Comparison of ENCODE assay signal across 11 mouse cellular contexts in genomic region chr1:25827436-25827835, GRCm38 (mm10). TPM values are rescaled to one million over a fixed set of nuclear protein-coding genes. Genes with fewer than 3 reads are reported as not detected.
DNase-seq lines count a peak whose midpoint lies in the region; ATAC-seq and TF ChIP-seq lines count a peak whose summit lies in the region.
"Had no signal": no experiment of that assay in that cellular context is flagged by ENCODE, and none has a peak within 500 bp of the region (broad histone marks: within the 10 kb centered on the region; RNA-seq: fewer than 3 reads in every experiment).

No protein-coding gene starts in this region.

- peak overlapping the region; percentile 57 for H3K4me2 ChIP-seq in hindbrain, postnatal 0 days (ENCODE audit: low read depth, low read length)
- H3K4me2 ChIP-seq: heart, embryonic 12.5 days had no signal

- H3K4me1 ChIP-seq in cortical plate, adult 2 months (ENCODE audit: control insufficient read depth, insufficient read depth, low read length) = peaks cover 1% of the 10 kb centered on the region; the same call in 1 of the 2 replicates
- H3K4me1 ChIP-seq in hindbrain, postnatal 0 days (ENCODE audit: insufficient read depth, low read length) = peaks cover 3% of the 10 kb centered on the region; the same call in 1 of the 2 replicates
- H3K4me1 ChIP-seq: heart, embryonic 12.5 days had no signal

- TF ChIP-seq POLR2A in cortical plate, adult 2 months (IDR thresholded peaks at IDR 0.05; ENCODE audit: extremely low read depth, insufficient read depth, low read length) = no peak

- peak overlapping the region; percentile 33 for H3K9ac ChIP-seq in hindbrain, postnatal 0 days (replicated peaks; ENCODE audit: low read length)
- H3K9ac ChIP-seq: heart, embryonic 12.5 days had no signal

- no peak for ATAC-seq in hindbrain, postnatal 0 days

- intact Hi-C loops in left cerebral cortex, postnatal 25 days (cut with DNase I) = loop anchor here (2.0 to 10.0 kb wide), 3 partner anchors 205 to 723 kb away; no protein-coding TSS in a partner anchor
- intact Hi-C loops in left cerebral cortex, postnatal 4 days (cut with DNase I) = loop anchor here (5.0 to 10.0 kb wide), 4 partner anchors 213 to 1460 kb away; no protein-coding TSS in a partner anchor

- 20% methylated on average over 9 of the region's 9 CpGs for WGBS in hindbrain, postnatal 0 days

- TF ChIP-seq CTCF in cortical plate, adult 2 months (IDR thresholded peaks at IDR 0.05; ENCODE audit: extremely low read depth, insufficient read depth, low read length) = no peak
- no peak for TF ChIP-seq CTCF in hindbrain, postnatal 0 days (IDR thresholded peaks at IDR 0.05; ENCODE audit: low read depth)

- H3K4me3 ChIP-seq in cortical plate, adult 2 months (ENCODE audit: insufficient read depth, low read length) = peak overlapping the region; percentile 96
- peak overlapping the region; percentile 75 for H3K4me3 ChIP-seq in hindbrain, postnatal 0 days (ENCODE audit: low read length)
- H3K4me3 ChIP-seq: heart, embryonic 12.5 days had no signal

- H3K27ac ChIP-seq in cortical plate, adult 2 months (ENCODE audit: insufficient read depth, low read length) = peak overlapping the region; percentile 36; the same call in 1 of the 2 replicates
- peak overlapping the region; percentile 64 for H3K27ac ChIP-seq in hindbrain, postnatal 0 days

- no peaks in the 10 kb centered on the region for H3K9me3 ChIP-seq in hindbrain, postnatal 0 days (ENCODE audit: low read length)
- H3K9me3 ChIP-seq: heart, embryonic 12.5 days had no signal

- DNase-seq in left cerebral cortex, postnatal 25 days (ENCODE audit: low spot score in 2 of 2) = peak; percentile 38 to 49
- no peak for DNase-seq in left cerebral cortex, postnatal 4 days
- DNase-seq in hindbrain, postnatal 0 days (ENCODE audit: low spot score) = peak; percentile 36
- peak; percentile 30 to 59 for DNase-seq in right cerebral cortex, postnatal 10 days (ENCODE audit: low spot score in 2 of 2)
- DNase-seq in urinary bladder, postnatal 4 days (ENCODE audit: low spot score in 2 of 2) = no peak
- DNase-seq in yolk sac, embryonic 10.5 days (ENCODE audit: low spot score) = no peak
- DNase-seq in thymus, postnatal 25 days = no peak
- DNase-seq: liver; lung, postnatal 4 days had no signal

- H3K27me3 ChIP-seq in hindbrain, postnatal 0 days (ENCODE audit: insufficient read depth, low read length) = no peaks in the 10 kb centered on the region

- H3K36me3 ChIP-seq in hindbrain, postnatal 0 days (ENCODE audit: insufficient read depth, low read length) = no peaks in the 10 kb centered on the region
- H3K36me3 ChIP-seq: heart, embryonic 12.5 days had no signal

RNA-seq across cellular contexts. Expression of gene Adgrb3, which starts 2.1 kb away (rescaled TPM):
- total RNA-seq in left cerebral cortex, postnatal 25 days (2021) = 100 to 1,000 TPM; 105 to 110 TPM
- 100 to 1,000 TPM; 152 to 155 TPM for total RNA-seq in left cerebral cortex, postnatal 4 days (2021)
- 54.2 and 56.8 TPM in 2 replicates for polyA plus RNA-seq in cortical plate, adult 2 months (2012; rRNA removed)
- total RNA-seq in hindbrain, postnatal 0 days (2014; rRNA removed) = 74.6 and 79.2 TPM in 2 replicates
- 44.7 and 46.5 TPM in 2 replicates for polyA plus RNA-seq in hindbrain, postnatal 0 days (2015; fragmentation: Nextera tagmentation; extraction: Ambion mirVana)

Comparison
In these comparisons a context has a peak if more than half of its experiments do, and no peak if none do; other contexts are left out.
1. DNase-seq: peak in left cerebral cortex, postnatal 25 days (2 of 2), hindbrain, postnatal 0 days (single experiment) and right cerebral cortex, postnatal 10 days (2 of 2); none in left cerebral cortex, postnatal 4 days (single experiment), urinary bladder, postnatal 4 days (0 of 2), yolk sac, embryonic 10.5 days (single experiment) and thymus, postnatal 25 days (single experiment).